Mouse (Mus musculus): ENCODE results near the gene Elp4. TPM values are rescaled to one million over a fixed set of nuclear protein-coding genes. Genes with fewer than 3 reads are reported as not detected.

Elp4 gene
- polyA plus RNA-seq, 1 experiment from 2014 or later, result 39.2 TPM

DNA sequence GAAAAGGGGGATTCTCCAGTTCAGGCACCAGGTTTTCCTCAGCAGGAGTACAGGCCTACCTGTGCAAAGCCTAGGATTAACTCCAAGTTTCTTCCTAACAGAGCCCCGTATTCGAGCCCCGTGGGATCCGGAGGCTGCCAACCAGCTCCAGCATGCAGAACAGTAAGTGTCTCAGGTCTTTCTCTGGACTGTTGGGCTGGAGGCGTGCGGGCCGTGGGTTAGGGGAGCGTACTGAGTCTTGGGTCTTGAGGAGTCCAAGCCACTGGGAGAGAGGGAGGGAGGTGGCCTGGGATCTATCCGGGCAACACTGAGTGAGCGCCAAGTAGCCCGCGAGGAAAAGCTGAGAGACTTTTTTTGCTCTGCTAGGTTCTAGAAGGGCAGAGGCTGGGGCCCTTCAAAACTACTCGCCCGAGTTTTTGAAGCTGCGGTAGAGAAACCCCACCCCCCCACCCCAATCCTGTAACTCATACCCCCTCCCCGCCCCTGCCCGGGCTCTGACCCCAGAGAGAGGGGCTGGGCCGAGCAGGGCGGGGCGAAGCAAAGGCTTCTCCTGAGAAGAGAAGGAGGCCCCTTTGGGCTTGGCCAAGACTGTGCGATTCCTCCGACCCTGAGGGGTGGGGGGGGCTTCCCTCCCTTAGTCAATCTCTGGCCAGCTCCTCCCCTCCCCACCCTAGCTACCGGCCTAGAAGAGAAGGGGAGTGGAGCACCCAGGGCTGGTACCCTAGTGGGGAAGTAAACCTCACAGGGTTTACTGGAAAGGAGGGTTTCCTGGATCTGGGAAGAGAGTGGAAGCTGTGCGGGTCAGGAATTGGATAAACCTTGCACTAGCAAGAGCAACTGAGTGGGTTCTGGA is 224.0 kb downstream of the Elp4 start:
- Histone ChIP-seq H3K4me1 (ENCODE audit: control insufficient read depth, insufficient read depth, low read length) (no peaks in the 10 kb centered on the region), H3K9ac (replicated peaks; ENCODE audit: low read length) (no peak overlapping the region), H3K4me3 (replicated peaks; ENCODE audit: low read depth, low read length) (no peak overlapping the region), H3K9me3 (ENCODE audit: control insufficient read depth, low read length) (no peaks in the 10 kb centered on the region), H3K27me3 (ENCODE audit: control insufficient read depth, insufficient read depth, low read length) (peaks cover 91% of the 10 kb centered on the region), H3K36me3 (ENCODE audit: control insufficient read depth, insufficient read depth, low read length) (no peaks in the 10 kb centered on the region), H3K4me2 (ENCODE audit: low read length) (peak overlapping the region; percentile 28), H3K27ac (replicated peaks; ENCODE audit: low read depth, low read length) (peak overlapping the region; percentile 27)
- peak; percentile 49; the same call in 1 of the 2 replicates for ATAC-seq (ENCODE audit: low FRiP score, low TSS enrichment)
- DNase-seq, result peak; percentile 34
- WGBS, result under 1% methylated on average over 24 of the region's 24 CpGs

DNA sequence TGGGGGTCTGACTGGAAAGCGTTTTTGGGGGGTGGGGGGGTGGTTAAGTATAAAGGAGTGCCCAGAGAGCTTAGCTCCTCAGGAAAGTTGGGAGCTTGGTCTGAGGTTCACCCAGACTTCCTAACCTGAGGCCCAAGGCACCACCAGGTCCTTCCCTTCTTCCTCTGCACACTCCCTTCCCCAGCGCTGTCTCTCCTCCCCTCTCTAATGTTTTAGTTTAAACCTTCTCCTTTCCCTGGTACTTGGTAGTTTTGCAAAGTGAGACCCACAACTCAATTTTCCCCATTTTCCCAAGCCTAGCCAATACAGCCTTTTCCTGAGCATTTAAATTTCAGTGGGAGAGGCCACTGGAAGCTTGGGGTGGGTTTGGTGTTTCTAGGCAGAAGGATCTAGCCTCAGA is 225.0 kb downstream of the Elp4 start:
- ATAC-seq (ENCODE audit: low FRiP score, low TSS enrichment), result no peak
- H3K4me3 ChIP-seq (replicated peaks; ENCODE audit: low read depth, low read length), result no peak overlapping the region
- peak overlapping the region; percentile 24 for H3K4me2 ChIP-seq (ENCODE audit: low read length)
- DNase-seq, result no peak
- H3K9ac ChIP-seq (replicated peaks; ENCODE audit: low read length), result no peak overlapping the region
- no peak overlapping the region for H3K27ac ChIP-seq (replicated peaks; ENCODE audit: low read depth, low read length)
- no peaks in the 10 kb centered on the region for H3K36me3 ChIP-seq (ENCODE audit: control insufficient read depth, insufficient read depth, low read length)
- peaks cover 8% of the 10 kb centered on the region for H3K4me1 ChIP-seq (ENCODE audit: control insufficient read depth, insufficient read depth, low read length)
- no peaks in the 10 kb centered on the region for H3K9me3 ChIP-seq (ENCODE audit: control insufficient read depth, low read length)
- 3% methylated on average over 2 of the region's 2 CpGs for WGBS
- H3K27me3 ChIP-seq (ENCODE audit: control insufficient read depth, insufficient read depth, low read length), result peaks cover 93% of the 10 kb centered on the region

DNA sequence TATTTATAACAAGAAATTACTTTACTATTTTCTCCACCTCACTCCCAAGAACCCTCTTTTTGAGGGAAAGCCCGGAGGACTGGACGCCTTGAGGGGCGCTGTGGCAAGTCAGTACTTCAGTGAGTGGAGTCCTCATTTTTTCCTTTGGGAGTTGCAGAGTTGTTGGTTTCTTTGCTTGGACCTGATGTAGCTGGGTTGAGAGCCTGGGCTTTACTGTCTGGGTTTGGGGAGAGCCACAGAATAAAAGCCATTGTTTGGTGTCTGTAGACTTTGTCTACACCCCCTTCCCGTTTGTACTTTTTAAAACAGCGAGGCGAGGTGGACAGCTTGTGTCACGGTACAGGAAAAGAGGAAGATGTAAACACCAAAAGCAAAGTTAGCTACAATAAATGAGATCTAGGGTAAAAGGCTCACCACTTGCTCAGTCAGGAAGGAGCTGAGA is 225.5 kb downstream of the Elp4 start:
- H3K4me2 ChIP-seq (ENCODE audit: low read length), result peak overlapping the region; percentile 24
- H3K9ac ChIP-seq (replicated peaks; ENCODE audit: low read length), result no peak overlapping the region
- WGBS, result 5% methylated on average over 7 of the region's 7 CpGs
- no peaks in the 10 kb centered on the region for H3K36me3 ChIP-seq (ENCODE audit: control insufficient read depth, insufficient read depth, low read length)
- H3K9me3 ChIP-seq (ENCODE audit: control insufficient read depth, low read length), result no peaks in the 10 kb centered on the region
- H3K4me1 ChIP-seq (ENCODE audit: control insufficient read depth, insufficient read depth, low read length), result peaks cover 8% of the 10 kb centered on the region
- DNase-seq, result no peak
- peaks cover 95% of the 10 kb centered on the region for H3K27me3 ChIP-seq (ENCODE audit: control insufficient read depth, insufficient read depth, low read length)
- no peak overlapping the region for H3K4me3 ChIP-seq (replicated peaks; ENCODE audit: low read depth, low read length)
- no peak overlapping the region for H3K27ac ChIP-seq (replicated peaks; ENCODE audit: low read depth, low read length)
- no peak for ATAC-seq (ENCODE audit: low FRiP score, low TSS enrichment)

DNA sequence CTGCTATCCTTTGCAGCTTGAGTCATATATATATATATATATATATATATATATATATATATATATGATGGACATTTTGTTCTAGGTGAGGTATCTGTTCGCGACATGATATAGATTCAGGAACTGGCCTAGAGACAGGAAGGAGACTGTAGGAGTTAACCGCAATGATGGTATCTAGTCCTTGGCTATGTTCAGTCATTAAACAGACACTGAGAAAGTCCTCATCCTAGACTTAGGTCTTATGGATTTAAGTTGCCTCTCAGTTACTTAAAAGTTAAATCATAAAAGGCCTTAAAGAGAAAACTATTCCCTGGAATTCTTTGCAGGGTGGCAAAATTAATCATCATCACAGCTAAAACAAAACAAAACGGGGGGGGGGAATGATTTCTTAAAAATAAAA is 226.1 kb downstream of the Elp4 start:
- Histone ChIP-seq H3K9ac (replicated peaks; ENCODE audit: low read length) (no peak overlapping the region), H3K27me3 (ENCODE audit: control insufficient read depth, insufficient read depth, low read length) (peaks cover 96% of the 10 kb centered on the region), H3K9me3 (ENCODE audit: control insufficient read depth, low read length) (no peaks in the 10 kb centered on the region), H3K36me3 (ENCODE audit: control insufficient read depth, insufficient read depth, low read length) (no peaks in the 10 kb centered on the region), H3K27ac (replicated peaks; ENCODE audit: low read depth, low read length) (no peak overlapping the region), H3K4me2 (ENCODE audit: low read length) (peak overlapping the region; percentile 24; the same call in 1 of the 2 replicates), H3K4me1 (ENCODE audit: control insufficient read depth, insufficient read depth, low read length) (peaks cover 8% of the 10 kb centered on the region), H3K4me3 (replicated peaks; ENCODE audit: low read depth, low read length) (no peak overlapping the region)
- ATAC-seq (ENCODE audit: low FRiP score, low TSS enrichment) (no peak), DNase-seq (peak; percentile 27)
- WGBS, result 6% methylated on average over 4 of the region's 4 CpGs

DNA sequence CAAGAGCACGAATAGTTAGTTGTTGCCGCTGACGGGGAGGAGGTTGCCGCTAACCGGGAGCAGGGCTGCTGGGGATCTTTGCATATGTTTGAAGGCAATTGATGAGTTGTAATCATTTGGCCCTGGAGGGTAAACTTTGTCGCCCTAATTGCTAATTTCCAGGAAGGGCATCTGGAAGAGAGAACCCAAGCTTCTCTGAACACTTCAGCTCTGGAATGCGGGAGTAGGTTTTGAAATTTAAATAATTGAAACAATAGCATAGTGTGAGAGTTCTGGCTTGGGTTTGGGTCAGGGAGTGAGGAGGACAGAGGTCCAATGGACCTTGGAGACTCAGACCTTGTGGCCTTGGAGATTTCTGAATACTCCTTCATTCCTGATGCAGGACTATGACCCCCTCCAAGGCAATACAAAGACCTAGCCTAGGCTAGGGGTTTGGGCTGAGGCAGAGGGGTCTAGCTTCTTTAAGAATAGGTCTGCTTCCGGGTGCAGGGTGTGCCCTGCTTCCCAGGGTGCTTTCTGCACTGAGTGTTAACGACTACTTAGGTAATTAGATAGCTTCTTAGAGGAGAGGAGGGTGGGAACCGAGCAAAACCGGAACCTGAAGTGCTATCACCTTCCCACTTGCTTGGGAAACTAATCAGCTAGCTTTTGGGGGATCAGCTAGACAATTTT is 226.8 kb downstream of the Elp4 start:
- WGBS, result 2% methylated on average over 11 of the region's 11 CpGs
- Histone ChIP-seq H3K36me3 (ENCODE audit: control insufficient read depth, insufficient read depth, low read length) (no peaks in the 10 kb centered on the region), H3K4me2 (ENCODE audit: low read length) (peak overlapping the region; percentile 28), H3K4me3 (replicated peaks; ENCODE audit: low read depth, low read length) (peak overlapping the region; percentile 35), H3K27ac (replicated peaks; ENCODE audit: low read depth, low read length) (no peak overlapping the region), H3K27me3 (ENCODE audit: control insufficient read depth, insufficient read depth, low read length) (peaks cover 96% of the 10 kb centered on the region), H3K4me1 (ENCODE audit: control insufficient read depth, insufficient read depth, low read length) (peaks cover 8% of the 10 kb centered on the region), H3K9me3 (ENCODE audit: control insufficient read depth, low read length) (no peaks in the 10 kb centered on the region), H3K9ac (replicated peaks; ENCODE audit: low read length) (peak overlapping the region; percentile 25)
- no peak for ATAC-seq (ENCODE audit: low FRiP score, low TSS enrichment)
- DNase-seq, result peak; percentile 18

DNA sequence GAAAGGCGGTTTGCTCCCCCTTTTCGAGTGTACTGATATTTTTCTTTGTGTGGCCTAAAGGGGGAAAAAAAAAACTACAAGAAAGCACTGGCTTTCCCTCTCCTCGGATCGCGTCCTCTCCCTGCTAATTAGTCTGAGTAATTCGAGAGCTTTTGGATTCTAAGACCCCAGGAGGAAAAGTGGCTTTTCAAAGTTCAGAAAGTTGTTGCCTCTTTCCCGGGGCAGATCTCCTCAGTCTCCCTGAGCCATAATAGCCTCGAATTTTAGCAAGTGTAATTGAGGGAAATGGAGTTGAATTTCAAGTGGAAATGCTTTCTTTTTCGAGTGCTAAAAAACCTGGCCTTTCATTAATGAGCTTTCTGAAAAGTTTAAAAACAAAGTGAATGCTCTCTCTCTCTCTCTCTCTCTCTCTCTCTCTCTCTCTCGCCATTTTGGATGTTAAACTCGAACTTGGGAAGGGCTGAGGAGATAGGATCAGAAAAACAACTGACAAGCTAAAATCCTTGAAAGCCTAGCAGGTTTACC is 227.4 kb downstream of the Elp4 start:
- Histone ChIP-seq H3K27me3 (ENCODE audit: control insufficient read depth, insufficient read depth, low read length) (peaks cover 96% of the 10 kb centered on the region), H3K4me3 (replicated peaks; ENCODE audit: low read depth, low read length) (peak overlapping the region; percentile 35), H3K9ac (replicated peaks; ENCODE audit: low read length) (no peak overlapping the region; the same call in 1 of the 2 replicates), H3K27ac (replicated peaks; ENCODE audit: low read depth, low read length) (no peak overlapping the region), H3K4me1 (ENCODE audit: control insufficient read depth, insufficient read depth, low read length) (peaks cover 8% of the 10 kb centered on the region), H3K36me3 (ENCODE audit: control insufficient read depth, insufficient read depth, low read length) (no peaks in the 10 kb centered on the region), H3K9me3 (ENCODE audit: control insufficient read depth, low read length) (no peaks in the 10 kb centered on the region), H3K4me2 (ENCODE audit: low read length) (peak overlapping the region; percentile 54)
- ATAC-seq (ENCODE audit: low FRiP score, low TSS enrichment) (no peak), DNase-seq (no peak)
- under 1% methylated on average over 11 of the region's 11 CpGs for WGBS

DNA sequence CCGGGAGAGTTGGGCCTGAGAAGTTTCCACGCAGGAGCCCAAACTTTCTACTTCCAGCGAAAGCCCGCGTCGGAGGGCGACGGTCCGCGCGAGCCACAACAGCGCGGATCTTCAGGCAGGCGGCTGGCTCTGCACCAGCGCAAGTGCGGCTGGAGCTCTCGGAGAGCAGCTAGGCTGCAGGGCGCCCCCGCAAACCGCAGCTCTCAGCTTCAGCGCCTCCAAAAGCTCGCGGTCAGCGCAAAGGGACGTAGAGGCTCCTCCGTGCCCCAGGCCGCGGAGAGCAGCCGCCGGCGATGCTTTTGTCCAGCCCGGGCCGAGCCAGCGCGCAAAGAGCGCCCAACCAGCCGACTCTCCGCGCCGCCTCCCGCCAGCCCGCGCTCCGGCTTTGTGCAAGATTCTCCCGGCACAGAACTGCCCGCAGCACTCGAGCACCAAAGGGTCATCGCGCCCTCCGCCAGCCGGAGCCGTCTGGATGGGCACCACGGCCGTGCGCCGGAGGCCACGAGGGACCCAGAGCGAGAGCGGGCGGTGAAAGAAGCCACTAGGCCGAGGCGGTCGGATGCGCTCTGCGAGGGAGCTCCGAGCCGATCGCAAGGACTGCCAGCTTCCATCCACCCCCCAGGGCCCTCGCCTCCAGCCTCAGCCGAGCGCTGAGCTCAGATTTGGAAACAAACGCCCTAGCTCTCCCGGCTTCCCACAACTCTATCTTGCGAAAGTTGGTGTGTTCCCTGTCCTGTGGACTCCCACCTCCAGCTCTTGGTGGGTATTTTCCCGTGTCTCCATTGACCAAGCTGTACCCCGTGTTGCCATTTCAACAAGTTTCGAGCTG is 228.1 kb downstream of the Elp4 start:
- Histone ChIP-seq H3K4me1 (ENCODE audit: control insufficient read depth, insufficient read depth, low read length) (peaks cover 8% of the 10 kb centered on the region), H3K9ac (replicated peaks; ENCODE audit: low read length) (peak overlapping the region; percentile 48), H3K27me3 (ENCODE audit: control insufficient read depth, insufficient read depth, low read length) (peaks cover 96% of the 10 kb centered on the region), H3K4me2 (ENCODE audit: low read length) (peak overlapping the region; percentile 54), H3K9me3 (ENCODE audit: control insufficient read depth, low read length) (no peaks in the 10 kb centered on the region), H3K4me3 (replicated peaks; ENCODE audit: low read depth, low read length) (peak overlapping the region; percentile 35), H3K27ac (replicated peaks; ENCODE audit: low read depth, low read length) (peak overlapping the region; percentile 67), H3K36me3 (ENCODE audit: control insufficient read depth, insufficient read depth, low read length) (no peaks in the 10 kb centered on the region)
- WGBS, result under 1% methylated on average over 77 of the region's 77 CpGs
- DNase-seq, result peak; percentile 70
- peak; percentile 21; the same call in 1 of the 2 replicates for ATAC-seq (ENCODE audit: low FRiP score, low TSS enrichment)

DNA sequence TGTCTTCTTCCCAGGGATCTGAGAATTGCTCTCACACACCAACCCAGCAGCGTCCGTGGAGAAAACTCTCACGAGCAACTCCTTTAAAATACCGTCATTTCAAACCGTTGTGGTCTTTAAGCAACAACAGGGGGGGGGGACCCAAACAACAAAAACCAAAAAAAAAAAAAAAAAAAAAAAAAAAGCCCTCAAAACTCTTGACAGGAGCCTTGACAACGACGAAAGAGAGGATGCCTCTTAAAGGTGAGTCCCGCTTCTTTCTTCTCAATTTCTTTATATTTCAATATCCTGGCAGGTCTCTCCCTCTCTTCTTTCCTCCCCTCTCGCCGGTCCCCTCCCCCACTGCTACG is 228.7 kb downstream of the Elp4 start:
- no peaks in the 10 kb centered on the region for H3K36me3 ChIP-seq (ENCODE audit: control insufficient read depth, insufficient read depth, low read length)
- peaks cover 97% of the 10 kb centered on the region for H3K27me3 ChIP-seq (ENCODE audit: control insufficient read depth, insufficient read depth, low read length)
- DNase-seq (no peak), ATAC-seq (ENCODE audit: low FRiP score, low TSS enrichment) (no peak)
- H3K9me3 ChIP-seq (ENCODE audit: control insufficient read depth, low read length), result no peaks in the 10 kb centered on the region
- H3K4me1 ChIP-seq (ENCODE audit: control insufficient read depth, insufficient read depth, low read length), result peaks cover 8% of the 10 kb centered on the region
- peak overlapping the region; percentile 35 for H3K4me3 ChIP-seq (replicated peaks; ENCODE audit: low read depth, low read length)
- H3K9ac ChIP-seq (replicated peaks; ENCODE audit: low read length), result peak overlapping the region; percentile 48; the same call in 1 of the 2 replicates
- under 1% methylated on average over 11 of the region's 11 CpGs for WGBS
- H3K27ac ChIP-seq (replicated peaks; ENCODE audit: low read depth, low read length), result peak overlapping the region; percentile 67; the same call in 1 of the 2 replicates
- peak overlapping the region; percentile 54 for H3K4me2 ChIP-seq (ENCODE audit: low read length)
